Mouse (Mus musculus): ENCODE measurements around the gene Igfbp4. TPM values are rescaled to one million over a fixed set of nuclear protein-coding genes. Genes with fewer than 3 reads are reported as not detected.

Gene Igfbp4
- 771 and 832 TPM in 2 replicates for polyA plus RNA-seq (2015; fragmentation: Nextera tagmentation; extraction: Ambion mirVana)

DNA sequence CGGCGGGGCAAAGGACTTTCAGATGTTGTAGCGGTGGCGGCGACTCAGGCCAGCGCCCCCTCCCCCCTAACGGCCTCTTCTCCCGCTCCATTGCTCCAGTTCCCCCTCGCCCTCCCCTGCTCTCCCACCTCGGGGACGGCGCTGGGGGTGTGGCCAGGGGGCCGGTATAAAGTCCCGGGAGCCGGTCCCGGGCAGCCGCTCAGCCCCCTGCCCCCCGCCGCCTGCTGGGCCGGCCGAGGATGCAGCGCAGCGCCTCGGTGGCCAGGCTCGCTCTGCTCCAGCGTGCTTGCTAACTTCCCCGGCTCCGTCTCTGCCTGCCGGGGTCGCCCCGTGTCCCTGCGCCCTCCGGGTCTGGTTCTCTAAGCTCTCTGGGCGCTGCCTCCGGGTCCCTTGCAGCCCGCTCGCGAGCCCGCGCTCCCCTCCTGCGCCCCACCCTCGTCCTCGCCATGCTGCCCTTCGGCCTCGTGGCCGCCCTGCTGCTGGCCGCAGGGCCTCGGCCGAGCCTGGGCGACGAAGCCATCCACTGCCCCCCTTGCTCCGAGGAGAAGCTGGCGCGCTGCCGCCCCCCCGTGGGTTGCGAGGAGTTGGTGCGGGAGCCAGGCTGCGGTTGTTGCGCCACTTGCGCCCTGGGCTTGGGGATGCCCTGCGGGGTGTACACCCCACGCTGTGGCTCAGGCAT lies at the start of gene Igfbp4:
Gene Igfbp4, plus strand, starts transcription at position 194 of the 679 bp plus-strand sequence.
- H3K27me3 ChIP-seq (ENCODE audit: insufficient read depth, low read length): no peaks in the 10 kb centered on the region

GRCm38 (mm10) chr11:98995987-98996386 lies 45.1 kb upstream of the Igfbp4 start:
- H3K9me3 ChIP-seq (ENCODE audit: low read length): no peaks in the 10 kb centered on the region
- no peak overlapping the region for H3K27ac ChIP-seq (ENCODE audit: low read length)
- H3K9ac ChIP-seq (replicated peaks; ENCODE audit: low read length): no peak overlapping the region
- WGBS: 95% methylated on average over 7 of the region's 7 CpGs
- H3K4me3 ChIP-seq (ENCODE audit: low read length): no peak overlapping the region
- H3K4me2 ChIP-seq (replicated peaks; ENCODE audit: low read depth, low read length): no peak overlapping the region
- no peak for ATAC-seq (ENCODE audit: low FRiP score, low TSS enrichment)
- H3K36me3 ChIP-seq (ENCODE audit: insufficient read depth, low read length): peaks cover 91% of the 10 kb centered on the region
- H3K4me1 ChIP-seq (ENCODE audit: insufficient read depth, low read length): no peaks in the 10 kb centered on the region
- no peaks in the 10 kb centered on the region for H3K27me3 ChIP-seq (ENCODE audit: insufficient read depth, low read length)

More for the DNA sequence above, at the start of gene Igfbp4:
- H3K9ac ChIP-seq (replicated peaks; ENCODE audit: low read length): peak within 1 kb of the TSS; percentile 95
- H3K4me3 ChIP-seq (ENCODE audit: low read length): peak within 1 kb of the TSS; percentile 75
- H3K9me3 ChIP-seq (ENCODE audit: low read length): no peaks in the 10 kb centered on the region
- peaks cover 40% of the 10 kb centered on the region for H3K4me1 ChIP-seq (ENCODE audit: insufficient read depth, low read length)
- no peaks in the 10 kb centered on the region for H3K36me3 ChIP-seq (ENCODE audit: insufficient read depth, low read length)
- H3K27ac ChIP-seq (ENCODE audit: low read length): peak within 1 kb of the TSS; percentile 95
- under 1% methylated on average over 61 of the region's 63 CpGs for WGBS
- peak within 1 kb of the TSS; percentile 89 for H3K4me2 ChIP-seq (replicated peaks; ENCODE audit: low read depth, low read length)
- peak; percentile 88 for ATAC-seq (ENCODE audit: low FRiP score, low TSS enrichment)

DNA sequence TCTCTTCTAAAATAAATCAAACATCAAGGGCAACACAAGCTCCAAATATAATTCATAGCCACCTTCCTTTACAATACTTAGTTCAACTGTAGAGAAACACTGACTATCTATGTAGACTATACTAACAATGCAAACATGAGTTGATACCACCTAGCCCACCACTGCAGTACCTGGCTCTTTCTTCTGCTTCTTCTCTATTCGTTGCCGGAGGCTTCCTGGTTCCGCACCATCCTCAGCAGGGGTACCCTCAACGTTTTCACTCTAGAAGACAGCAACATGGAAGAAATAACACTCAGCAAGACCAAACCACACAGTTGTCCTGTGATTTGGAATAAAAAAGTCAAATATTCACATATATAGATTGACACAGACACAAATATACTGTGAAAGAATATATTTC lies 43.4 kb upstream of the Igfbp4 start:
- no peaks in the 10 kb centered on the region for H3K9me3 ChIP-seq (ENCODE audit: low read length)
- 91% methylated on average over 4 of the region's 4 CpGs for WGBS
- no peaks in the 10 kb centered on the region for H3K4me1 ChIP-seq (ENCODE audit: insufficient read depth, low read length)
- no peak overlapping the region for H3K9ac ChIP-seq (replicated peaks; ENCODE audit: low read length)
- H3K4me3 ChIP-seq (ENCODE audit: low read length): no peak overlapping the region
- no peaks in the 10 kb centered on the region for H3K27me3 ChIP-seq (ENCODE audit: insufficient read depth, low read length)
- no peak overlapping the region for H3K4me2 ChIP-seq (replicated peaks; ENCODE audit: low read depth, low read length)
- no peak for ATAC-seq (ENCODE audit: low FRiP score, low TSS enrichment)
- H3K27ac ChIP-seq (ENCODE audit: low read length): no peak overlapping the region
- peaks cover 92% of the 10 kb centered on the region for H3K36me3 ChIP-seq (ENCODE audit: insufficient read depth, low read length)

DNA sequence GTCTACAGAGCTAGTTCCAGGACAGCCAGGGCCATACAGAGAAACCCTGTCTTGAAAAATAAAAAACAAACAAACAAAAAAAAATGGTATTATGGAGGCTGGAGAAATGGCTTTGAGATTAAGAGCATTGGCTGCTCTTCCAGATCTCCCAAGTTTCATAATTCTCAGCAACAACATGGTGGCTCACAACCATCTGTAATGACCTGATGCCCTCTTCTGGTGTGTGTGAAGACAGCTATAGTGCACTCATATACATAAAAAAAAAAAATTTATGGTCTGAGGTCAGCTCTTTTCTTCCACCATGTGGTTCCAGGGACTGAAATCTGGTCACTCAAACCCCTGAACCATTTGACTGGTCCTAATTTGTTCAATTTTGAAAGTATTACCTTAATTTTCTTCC lies 42.3 kb upstream of the Igfbp4 start:
- Histone ChIP-seq H3K9me3 (ENCODE audit: low read length) (no peaks in the 10 kb centered on the region), H3K4me1 (ENCODE audit: insufficient read depth, low read length) (no peaks in the 10 kb centered on the region), H3K27ac (ENCODE audit: low read length) (no peak overlapping the region), H3K27me3 (ENCODE audit: insufficient read depth, low read length) (no peaks in the 10 kb centered on the region), H3K4me2 (replicated peaks; ENCODE audit: low read depth, low read length) (no peak overlapping the region), H3K9ac (replicated peaks; ENCODE audit: low read length) (no peak overlapping the region), H3K4me3 (ENCODE audit: low read length) (no peak overlapping the region), H3K36me3 (ENCODE audit: insufficient read depth, low read length) (peaks cover 90% of the 10 kb centered on the region)
- ATAC-seq (ENCODE audit: low FRiP score, low TSS enrichment): no peak

GRCm38 (mm10) chr11:98999243-98999642 lies 41.8 kb upstream of the Igfbp4 start:
- Histone ChIP-seq H3K4me1 (ENCODE audit: insufficient read depth, low read length) (no peaks in the 10 kb centered on the region), H3K36me3 (ENCODE audit: insufficient read depth, low read length) (peaks cover 90% of the 10 kb centered on the region), H3K4me3 (ENCODE audit: low read length) (no peak overlapping the region), H3K4me2 (replicated peaks; ENCODE audit: low read depth, low read length) (no peak overlapping the region), H3K9ac (replicated peaks; ENCODE audit: low read length) (no peak overlapping the region), H3K9me3 (ENCODE audit: low read length) (no peaks in the 10 kb centered on the region), H3K27ac (ENCODE audit: low read length) (no peak overlapping the region), H3K27me3 (ENCODE audit: insufficient read depth, low read length) (no peaks in the 10 kb centered on the region)
- ATAC-seq (ENCODE audit: low FRiP score, low TSS enrichment): no peak
- WGBS: 70% methylated on average over 11 of the region's 11 CpGs

DNA sequence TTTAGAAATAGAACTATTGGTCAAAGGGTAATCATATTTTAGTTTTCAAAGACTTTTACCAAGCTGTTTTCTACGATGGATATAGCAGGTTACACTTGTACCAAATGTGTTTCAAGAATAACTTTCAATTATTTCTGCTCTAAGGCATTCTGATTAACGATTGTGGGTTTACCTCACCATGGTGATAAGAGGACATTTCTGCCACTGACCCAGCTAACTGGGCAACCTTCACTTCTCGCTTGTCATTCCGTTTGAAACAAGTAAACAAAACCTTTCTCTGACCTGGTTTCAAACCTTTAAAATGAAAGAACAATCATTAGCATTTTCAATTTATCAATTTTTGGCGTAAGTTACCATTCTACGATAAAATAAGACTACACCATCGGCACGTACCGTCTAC lies 34.3 kb upstream of the Igfbp4 start:
- Histone ChIP-seq H3K9me3 (ENCODE audit: low read length) (no peaks in the 10 kb centered on the region), H3K27ac (ENCODE audit: low read length) (no peak overlapping the region), H3K27me3 (ENCODE audit: insufficient read depth, low read length) (no peaks in the 10 kb centered on the region), H3K9ac (replicated peaks; ENCODE audit: low read length) (no peak overlapping the region), H3K4me1 (ENCODE audit: insufficient read depth, low read length) (no peaks in the 10 kb centered on the region), H3K36me3 (ENCODE audit: insufficient read depth, low read length) (peaks cover 70% of the 10 kb centered on the region), H3K4me2 (replicated peaks; ENCODE audit: low read depth, low read length) (no peak overlapping the region), H3K4me3 (ENCODE audit: low read length) (no peak overlapping the region)
- no peak for ATAC-seq (ENCODE audit: low FRiP score, low TSS enrichment)
- 93% methylated on average over 9 of the region's 9 CpGs for WGBS

- no peak for ATAC-seq (ENCODE audit: low FRiP score, low TSS enrichment)
- no peak overlapping the region for H3K27ac ChIP-seq (ENCODE audit: low read length)
- H3K36me3 ChIP-seq (ENCODE audit: insufficient read depth, low read length): peaks cover 74% of the 10 kb centered on the region
- H3K9ac ChIP-seq (replicated peaks; ENCODE audit: low read length): no peak overlapping the region
- no peaks in the 10 kb centered on the region for H3K4me1 ChIP-seq (ENCODE audit: insufficient read depth, low read length)
- H3K9me3 ChIP-seq (ENCODE audit: low read length): no peaks in the 10 kb centered on the region
- 83% methylated on average over 4 of the region's 4 CpGs for WGBS
- H3K4me3 ChIP-seq (ENCODE audit: low read length): no peak overlapping the region
- H3K27me3 ChIP-seq (ENCODE audit: insufficient read depth, low read length): no peaks in the 10 kb centered on the region
- H3K4me2 ChIP-seq (replicated peaks; ENCODE audit: low read depth, low read length): no peak overlapping the region
These were observed 30.9 kb upstream of the Igfbp4 start for GRCm38 (mm10) chr11:99010124-99010523.

DNA sequence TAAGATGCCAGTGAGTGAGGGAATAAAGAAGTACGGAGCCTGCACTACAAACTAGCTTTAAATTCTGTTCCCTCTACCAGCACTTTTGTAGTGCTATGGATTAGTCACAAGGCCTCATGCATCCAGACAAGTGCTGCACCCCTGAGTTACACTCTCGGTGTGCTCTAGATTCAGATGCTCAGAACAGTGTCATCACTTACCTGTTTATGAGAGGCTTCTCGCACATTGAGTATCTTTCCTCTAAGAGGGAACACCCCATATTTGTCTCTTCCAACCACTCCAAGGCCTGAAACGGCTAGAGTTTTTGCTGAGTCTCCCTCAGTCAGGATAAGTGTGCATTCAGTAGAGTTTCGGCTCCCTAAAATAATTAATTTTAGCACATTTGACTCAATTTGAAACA lies 30.3 kb upstream of the Igfbp4 start:
- Histone ChIP-seq H3K27ac (ENCODE audit: low read length) (no peak overlapping the region), H3K27me3 (ENCODE audit: insufficient read depth, low read length) (no peaks in the 10 kb centered on the region), H3K36me3 (ENCODE audit: insufficient read depth, low read length) (peaks cover 73% of the 10 kb centered on the region), H3K4me3 (ENCODE audit: low read length) (no peak overlapping the region), H3K4me1 (ENCODE audit: insufficient read depth, low read length) (no peaks in the 10 kb centered on the region), H3K4me2 (replicated peaks; ENCODE audit: low read depth, low read length) (no peak overlapping the region), H3K9ac (replicated peaks; ENCODE audit: low read length) (no peak overlapping the region), H3K9me3 (ENCODE audit: low read length) (no peaks in the 10 kb centered on the region)
- WGBS: 93% methylated on average over 5 of the region's 5 CpGs
- no peak for ATAC-seq (ENCODE audit: low FRiP score, low TSS enrichment)

GRCm38 (mm10) chr11:99013856-99014255 lies 27.2 kb upstream of the Igfbp4 start:
- H3K27ac ChIP-seq (ENCODE audit: low read length): no peak overlapping the region
- no peaks in the 10 kb centered on the region for H3K27me3 ChIP-seq (ENCODE audit: insufficient read depth, low read length)
- no peaks in the 10 kb centered on the region for H3K4me1 ChIP-seq (ENCODE audit: insufficient read depth, low read length)
- no peak for ATAC-seq (ENCODE audit: low FRiP score, low TSS enrichment)
- H3K9me3 ChIP-seq (ENCODE audit: low read length): no peaks in the 10 kb centered on the region
- 82% methylated on average over 1 of the region's 1 CpGs for WGBS
- no peak overlapping the region for H3K4me3 ChIP-seq (ENCODE audit: low read length)
- H3K36me3 ChIP-seq (ENCODE audit: insufficient read depth, low read length): peaks cover 76% of the 10 kb centered on the region
- no peak overlapping the region for H3K4me2 ChIP-seq (replicated peaks; ENCODE audit: low read depth, low read length)
- H3K9ac ChIP-seq (replicated peaks; ENCODE audit: low read length): no peak overlapping the region

DNA sequence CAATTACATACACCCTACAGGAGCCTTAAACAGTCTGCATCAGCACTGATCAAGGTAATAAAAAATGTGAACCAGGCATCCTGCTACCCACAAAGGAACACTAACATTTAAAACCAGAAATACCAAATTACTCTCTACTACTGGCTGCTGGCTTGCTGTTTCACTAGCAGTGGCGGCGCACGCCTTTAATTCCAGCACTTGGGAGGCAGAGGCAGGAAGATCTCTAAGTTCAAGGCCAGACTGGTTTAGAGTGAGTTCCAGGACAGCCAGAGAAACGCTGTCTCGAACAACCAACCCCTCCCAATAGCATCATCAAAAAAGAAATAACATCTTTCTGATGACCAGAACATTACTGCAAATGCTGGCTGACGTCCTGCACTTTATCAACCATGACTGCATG lies 21.2 kb upstream of the Igfbp4 start:
- Histone ChIP-seq H3K4me1 (ENCODE audit: insufficient read depth, low read length) (peaks cover 9% of the 10 kb centered on the region), H3K27ac (ENCODE audit: low read length) (no peak overlapping the region), H3K9ac (replicated peaks; ENCODE audit: low read length) (no peak overlapping the region), H3K9me3 (ENCODE audit: low read length) (no peaks in the 10 kb centered on the region), H3K36me3 (ENCODE audit: insufficient read depth, low read length) (peaks cover 53% of the 10 kb centered on the region), H3K4me2 (replicated peaks; ENCODE audit: low read depth, low read length) (no peak overlapping the region), H3K27me3 (ENCODE audit: insufficient read depth, low read length) (no peaks in the 10 kb centered on the region), H3K4me3 (ENCODE audit: low read length) (no peak overlapping the region)
- 93% methylated on average over 6 of the region's 6 CpGs for WGBS
- no peak for ATAC-seq (ENCODE audit: low FRiP score, low TSS enrichment)

Measured in kidney, embryonic 16.5 days (tissue).